Mouse (Mus musculus) heart, adult 2 months (tissue): ENCODE data around the gene Cd27.

Experiments used
- CTCF ChIP-seq: fragments of 200-600 bp; IDR thresholded peaks from 2 replicates; pipeline ENCODE4 v1.8.1; 2022; ENCODE audit warnings: antibody characterized with exemption, mild to moderate bottlenecking, moderate library complexity
- EP300 ChIP-seq: fragments of 200-500 bp; IDR thresholded peaks from 2 replicates; pipeline ENCODE4 v1.6.1; 2011; ENCODE audit warnings: low read depth, low read length, control low read depth; ENCODE audit not compliant: insufficient read depth
- POLR2A ChIP-seq: fragments of 200-500 bp; IDR thresholded peaks from 2 replicates; pipeline ENCODE4 v1.6.1; 2011; ENCODE audit warnings: mild to moderate bottlenecking, low read depth, low read length, control low read depth; ENCODE audit not compliant: insufficient read depth

- no peak for TF ChIP-seq POLR2A
- no peak for TF ChIP-seq CTCF
- TF ChIP-seq EP300 = no peak
Observed at GRCm38 (mm10) chr6:125252711-125253110, 15.9 kb upstream of the Cd27 start.
